Mouse (Mus musculus) forebrain, embryonic 10.5 days (tissue): Measurements from ENCODE around the gene Tdgf1. TPM values are rescaled to one million over a fixed set of nuclear protein-coding genes. Genes with fewer than 3 reads are reported as not detected.

ENCODE experiments used
- DNase-seq: peaks from one replicate; pipeline ENCODE4 v3.0.0-alpha.2; 2017; ENCODE audit warnings: low spot score; ENCODE audit errors: extremely low spot score
- H3K27ac ChIP-seq: fragments of 300-500 bp; sonication (generic); 2 replicates; pipeline ENCODE4 v1.5.1; 2016; ENCODE audit warnings: mild to moderate bottlenecking
- H3K27me3 ChIP-seq: fragments of 300-500 bp; sonication (generic); 2 replicates; pipeline ENCODE4 v1.6.1; 2016; ENCODE audit warnings: mild to moderate bottlenecking; ENCODE audit not compliant: poor library complexity, severe bottlenecking
- H3K36me3 ChIP-seq: fragments of 300-500 bp; sonication (generic); replicated peaks from 2 replicates; pipeline ENCODE4 v1.6.1; 2016; ENCODE audit warnings: mild to moderate bottlenecking, moderate library complexity
- H3K4me1 ChIP-seq: fragments of 300-500 bp; sonication (generic); 2 replicates; pipeline ENCODE4 v1.6.1; 2016
- H3K4me3 ChIP-seq: fragments of 300-500 bp; sonication (generic); 2 replicates; pipeline ENCODE4 v1.5.1; 2016; ENCODE audit warnings: mild to moderate bottlenecking, moderate library complexity
- H3K9me3 ChIP-seq: fragments of 300-500 bp; sonication (generic); 2 replicates; pipeline ENCODE4 v1.6.1; 2016; ENCODE audit warnings: mild to moderate bottlenecking, moderate library complexity
- WGBS: fragments of 180-500 bp; shearing (Covaris S2); methylation state at CpG from one replicate; pipeline ENCODE4 v1.1.7; 2016; 5-methylcytosine and 5-hydroxymethylcytosine counted together
- polyA plus RNA-seq: library from polyadenylated mRNA; unstranded; fragments of >200 nt; fragmentation: Nextera tagmentation; extraction: Ambion mirVana; gene quantifications from 2 replicates; pipeline ENCODE4 v1.2.1, GENCODE M21; 2016

Gene Tdgf1
- polyA plus RNA-seq, 1 experiment from 2014 or later: 0.61 TPM

- peak; percentile 70 for DNase-seq
- no peak overlapping the region for H3K4me3 ChIP-seq
- H3K9me3 ChIP-seq: no peaks in the 10 kb centered on the region
- no peaks in the 10 kb centered on the region for H3K36me3 ChIP-seq
- 0 out of 2 replicates have a peak, but pooled peaks cover 4% of the 10 kb centered on the region for H3K4me1 ChIP-seq
- no peak overlapping the region for H3K27ac ChIP-seq
- H3K27me3 ChIP-seq: no peaks in the 10 kb centered on the region
- 20% methylated on average over 7 of the region's 7 CpGs for whole genome bisulfite sequencing
Measured at GRCm38 (mm10) chr9:110922759-110923158, 23.2 kb downstream of the Tdgf1 start.

GRCm38 (mm10) chr9:110920665-110921419 is 25.1 kb downstream of the Tdgf1 start:
- no peak for DNase-seq

GRCm38 (mm10) chr9:110916786-110917185 is 29.2 kb downstream of the Tdgf1 start, which contains the start of gene Fam240a:
Gene Fam240a, minus strand, starts transcription at chr9:110916861.
- DNase-seq: no peak
- Histone ChIP-seq H3K36me3 (no peaks in the 10 kb centered on the region), H3K27ac (no peak within 1 kb of the TSS), H3K9me3 (no peaks in the 10 kb centered on the region), H3K4me1 (peaks cover 10% of the 10 kb centered on the region), H3K4me3 (no peak within 1 kb of the TSS), H3K27me3 (no peaks in the 10 kb centered on the region)
- WGBS: 91% methylated on average over 7 of the region's 7 CpGs

More at GRCm38 (mm10) chr9:110920665-110921419, 25.1 kb downstream of the Tdgf1 start:
- WGBS: 77% methylated on average over 15 of the region's 15 CpGs
- no peaks in the 10 kb centered on the region for H3K27me3 ChIP-seq
- no peaks in the 10 kb centered on the region for H3K9me3 ChIP-seq
- H3K4me1 ChIP-seq: 0 out of 2 replicates have a peak, but pooled peaks cover 4% of the 10 kb centered on the region
- H3K4me3 ChIP-seq: no peak overlapping the region
- no peak overlapping the region for H3K27ac ChIP-seq
- no peaks in the 10 kb centered on the region for H3K36me3 ChIP-seq

- DNase-seq: no peak
- Histone ChIP-seq H3K27ac (no peak overlapping the region), H3K9me3 (no peaks in the 10 kb centered on the region), H3K4me1 (peaks cover 6% of the 10 kb centered on the region), H3K36me3 (no peaks in the 10 kb centered on the region), H3K4me3 (no peak overlapping the region), H3K27me3 (no peaks in the 10 kb centered on the region)
- WGBS: 77% methylated on average over 8 of the region's 8 CpGs
Measured at GRCm38 (mm10) chr9:110915466-110915865, 30.5 kb downstream of the Tdgf1 start.

GRCm38 (mm10) chr9:110914631-110915236 is 31.2 kb downstream of the Tdgf1 start:
- 64% methylated on average over 21 of the region's 21 CpGs for WGBS
- no peaks in the 10 kb centered on the region for H3K27me3 ChIP-seq
- no peaks in the 10 kb centered on the region for H3K9me3 ChIP-seq
- H3K4me1 ChIP-seq: peaks cover 6% of the 10 kb centered on the region
- H3K27ac ChIP-seq: no peak overlapping the region
- H3K4me3 ChIP-seq: no peak overlapping the region
- DNase-seq: no peak
- no peaks in the 10 kb centered on the region for H3K36me3 ChIP-seq

- 82% methylated on average over 6 of the region's 6 CpGs for WGBS
- peaks cover 5% of the 10 kb centered on the region; the same call in 1 of the 2 replicates for H3K9me3 ChIP-seq
- no peaks in the 10 kb centered on the region for H3K27me3 ChIP-seq
- no peaks in the 10 kb centered on the region for H3K36me3 ChIP-seq
- peaks cover 6% of the 10 kb centered on the region for H3K4me1 ChIP-seq
- H3K4me3 ChIP-seq: no peak overlapping the region
- no peak for DNase-seq
- H3K27ac ChIP-seq: no peak overlapping the region
Measured at GRCm38 (mm10) chr9:110909371-110909967, 36.5 kb downstream of the Tdgf1 start.

- WGBS: 91% methylated on average over 3 of the region's 3 CpGs
- H3K4me3 ChIP-seq: no peak overlapping the region
- peaks cover 5% of the 10 kb centered on the region; the same call in 1 of the 2 replicates for H3K9me3 ChIP-seq
- no peak for DNase-seq
- H3K36me3 ChIP-seq: no peaks in the 10 kb centered on the region
- H3K27ac ChIP-seq: no peak overlapping the region
- H3K4me1 ChIP-seq: peaks cover 6% of the 10 kb centered on the region
- H3K27me3 ChIP-seq: no peaks in the 10 kb centered on the region
Measured at GRCm38 (mm10) chr9:110908631-110909016, 37.3 kb downstream of the Tdgf1 start.

GRCm38 (mm10) chr9:110907838-110908630 is 37.9 kb downstream of the Tdgf1 start:
- no peaks in the 10 kb centered on the region for H3K36me3 ChIP-seq
- peaks cover 5% of the 10 kb centered on the region; the same call in 1 of the 2 replicates for H3K9me3 ChIP-seq
- peaks cover 6% of the 10 kb centered on the region for H3K4me1 ChIP-seq
- no peak for DNase-seq
- H3K27me3 ChIP-seq: no peaks in the 10 kb centered on the region
- H3K4me3 ChIP-seq: no peak overlapping the region
- WGBS: 84% methylated on average over 4 of the region's 4 CpGs
- H3K27ac ChIP-seq: no peak overlapping the region

GRCm38 (mm10) chr9:110907201-110907837 is 38.6 kb downstream of the Tdgf1 start:
- Histone ChIP-seq H3K4me3 (no peak overlapping the region), H3K4me1 (peaks cover 4% of the 10 kb centered on the region), H3K36me3 (no peaks in the 10 kb centered on the region), H3K9me3 (peaks cover 5% of the 10 kb centered on the region; the same call in 1 of the 2 replicates), H3K27me3 (no peaks in the 10 kb centered on the region), H3K27ac (no peak overlapping the region)
- no peak for DNase-seq
- 95% methylated on average over 11 of the region's 11 CpGs for WGBS

- H3K9me3 ChIP-seq: peaks cover 3% of the 10 kb centered on the region; the same call in 1 of the 2 replicates
- no peak overlapping the region for H3K4me3 ChIP-seq
- H3K27ac ChIP-seq: no peak overlapping the region
- no peak for DNase-seq
- peaks cover 9% of the 10 kb centered on the region; the same call in 1 of the 2 replicates for H3K27me3 ChIP-seq
- WGBS: 92% methylated on average over 4 of the region's 4 CpGs
- H3K36me3 ChIP-seq: no peaks in the 10 kb centered on the region
- no peaks in the 10 kb centered on the region for H3K4me1 ChIP-seq
Measured at GRCm38 (mm10) chr9:110902271-110902670, 43.7 kb downstream of the Tdgf1 start.

- Histone ChIP-seq H3K27me3 (peaks cover 9% of the 10 kb centered on the region; the same call in 1 of the 2 replicates), H3K4me3 (no peak overlapping the region), H3K9me3 (no peaks in the 10 kb centered on the region), H3K27ac (no peak overlapping the region), H3K4me1 (peaks cover 8% of the 10 kb centered on the region), H3K36me3 (no peaks in the 10 kb centered on the region)
- 87% methylated on average over 6 of the region's 6 CpGs for WGBS
- DNase-seq: no peak
Measured at GRCm38 (mm10) chr9:110901204-110901603, 44.8 kb downstream of the Tdgf1 start.

- no peak overlapping the region for H3K27ac ChIP-seq
- H3K4me1 ChIP-seq: peaks cover 17% of the 10 kb centered on the region
- DNase-seq: no peak
- H3K27me3 ChIP-seq: peaks cover 21% of the 10 kb centered on the region
- no peaks in the 10 kb centered on the region for H3K36me3 ChIP-seq
- 71% methylated on average over 10 of the region's 10 CpGs for WGBS
- H3K9me3 ChIP-seq: no peaks in the 10 kb centered on the region
- no peak overlapping the region for H3K4me3 ChIP-seq
Measured at GRCm38 (mm10) chr9:110899451-110900008, 46.4 kb downstream of the Tdgf1 start.
